ENCODE assay signal across 8 mouse cellular contexts in the genomic region with DNA sequence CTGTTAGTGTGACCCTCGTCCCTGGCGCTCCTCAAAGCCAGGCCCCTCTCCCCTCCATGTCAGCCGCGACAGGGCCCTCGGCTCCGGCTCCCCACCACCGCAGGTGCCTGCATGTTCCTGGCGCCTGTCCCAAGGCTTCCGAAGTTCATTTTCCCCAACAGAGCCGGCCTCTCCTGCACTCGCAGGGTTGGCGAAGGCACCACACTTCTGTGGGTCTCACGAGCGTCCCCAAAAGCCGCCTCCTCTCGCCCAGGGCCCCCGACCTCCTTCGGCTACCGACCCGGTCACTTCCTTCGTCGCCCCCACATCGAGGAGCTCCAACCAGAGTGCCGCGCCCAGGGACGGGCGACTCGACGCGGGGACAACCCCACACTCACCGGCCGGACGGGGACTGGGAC. TPM values are rescaled to one million over a fixed set of nuclear protein-coding genes. Genes with fewer than 3 reads are reported as not detected.
DNase-seq lines count a peak whose midpoint lies in the region; ATAC-seq and TF ChIP-seq lines count a peak whose summit lies in the region.

No protein-coding gene starts in this region.

- dilution Hi-C loops in CH12.LX (cut with MboI; ENCODE audit: extremely low pct_ligation_motif_present, extremely low pct_unique_long_range_greater_than_20kb, low sequenced_read_pairs), result no loop called here

- no peak overlapping the region for H3K27ac ChIP-seq in CH12.LX (ENCODE audit: insufficient read depth, low read depth)
- peak overlapping the region; percentile 60; the same call in 1 of the 2 replicates for H3K27ac ChIP-seq in embryonic facial prominence, embryonic 13.5 days
- peak overlapping the region; percentile 83 for H3K27ac ChIP-seq in hindbrain, embryonic 15.5 days (replicated peaks)
- H3K27ac ChIP-seq in liver, postnatal 0 days (ENCODE audit: low read depth), result peak overlapping the region; percentile 63

- H3K9ac ChIP-seq in CH12.LX (ENCODE audit: insufficient read depth, low read depth), result peak overlapping the region; percentile 95
- peak overlapping the region; percentile 95 for H3K9ac ChIP-seq in embryonic facial prominence, embryonic 13.5 days
- peak overlapping the region; percentile 93 for H3K9ac ChIP-seq in hindbrain, embryonic 15.5 days
- peak overlapping the region; percentile 89 for H3K9ac ChIP-seq in liver, postnatal 0 days (replicated peaks)

- TF ChIP-seq CTCF in CH12.LX (conservative IDR thresholded peaks at IDR 0.05 in 1 of 2, IDR thresholded peaks at IDR 0.05 in 1 of 2; ENCODE audit: low read depth in 2 of 2, low read length in 2 of 2), result no peak
- no peak for TF ChIP-seq CTCF in liver, postnatal 0 days (IDR thresholded peaks at IDR 0.05; ENCODE audit: low read depth)

- H3K4me1 ChIP-seq in CH12.LX (ENCODE audit: control insufficient read depth in 1 of 2, insufficient read depth in 2 of 2), result peaks cover 0 to 50% of the 10 kb centered on the region in 2 experiments; a peak in 2 of 4 replicates
- H3K4me1 ChIP-seq in embryonic facial prominence, embryonic 13.5 days, result peaks cover 26% of the 10 kb centered on the region
- H3K4me1 ChIP-seq in hindbrain, embryonic 15.5 days (replicated peaks), result peaks cover 32% of the 10 kb centered on the region
- H3K4me1 ChIP-seq in liver, postnatal 0 days (ENCODE audit: insufficient read depth), result peaks cover 17% of the 10 kb centered on the region

- peak overlapping the region; percentile 78 for H3K4me2 ChIP-seq in CH12.LX (ENCODE audit: insufficient read depth, low read depth, poor library complexity, severe bottlenecking)
- peak overlapping the region; percentile 94 for H3K4me2 ChIP-seq in embryonic facial prominence, embryonic 13.5 days
- peak overlapping the region; percentile 81 for H3K4me2 ChIP-seq in hindbrain, embryonic 15.5 days
- H3K4me2 ChIP-seq in liver, postnatal 0 days (ENCODE audit: low read depth, low read length), result peak overlapping the region; percentile 84

- no peak for TF ChIP-seq RAD21 in CH12.LX (IDR thresholded peaks at IDR 0.05; ENCODE audit: low read depth, low read length)

- peak; percentile 9 for DNase-seq in embryo, embryonic 10.5 days (ENCODE audit: low spot score)
- no peak for DNase-seq in embryo, embryonic 11 days
- DNase-seq in CH12.LX (ENCODE audit: extremely low read depth), result no peak
- DNase-seq in liver, postnatal 0 days, result no peak
- peak; percentile 79 for DNase-seq in testis, postnatal 10 days (ENCODE audit: low spot score)
- DNase-seq in embryo, embryonic 10 days (ENCODE audit: low spot score), result no peak

- peaks cover 38% of the 10 kb centered on the region for H3K79me2 ChIP-seq in CH12.LX (replicated peaks; ENCODE audit: control insufficient read depth, extremely low read depth, insufficient read depth, poor library complexity, severe bottlenecking)

- ATAC-seq in embryonic facial prominence, embryonic 13.5 days (ENCODE audit: insufficient number of reproducible peaks, insufficient read depth, low FRiP score, low TSS enrichment, low read depth), result no peak
- no peak for ATAC-seq in hindbrain, embryonic 15.5 days (ENCODE audit: low FRiP score, low read depth)
- ATAC-seq in liver, postnatal 0 days, result peak; percentile 10

- TF ChIP-seq POLR2A in CH12.LX (IDR thresholded peaks at IDR 0.05; ENCODE audit: low read depth, low read length), result no peak

- no peaks in the 10 kb centered on the region for H3K9me3 ChIP-seq in CH12.LX (replicated peaks; ENCODE audit: low read length)
- H3K9me3 ChIP-seq in embryonic facial prominence, embryonic 13.5 days, result no peaks in the 10 kb centered on the region
- H3K9me3 ChIP-seq in hindbrain, embryonic 15.5 days, result no peaks in the 10 kb centered on the region
- H3K9me3 ChIP-seq in liver, postnatal 0 days (ENCODE audit: low read length), result no peaks in the 10 kb centered on the region

- in situ Hi-C loops in CH12.LX (cut with MboI; ENCODE audit: low pct_ligation_motif_present, low pct_unique_long_range_greater_than_20kb, low sequenced_read_pairs), result no loop called here

- peaks cover 42 to 56% of the 10 kb centered on the region in 2 experiments for H3K36me3 ChIP-seq in CH12.LX (replicated peaks in 1 of 2; ENCODE audit: control insufficient read depth in 1 of 2, insufficient read depth in 1 of 2, low read length in 1 of 2)
- H3K36me3 ChIP-seq in embryonic facial prominence, embryonic 13.5 days, result peaks cover 51% of the 10 kb centered on the region
- peaks cover 41% of the 10 kb centered on the region for H3K36me3 ChIP-seq in hindbrain, embryonic 15.5 days
- peaks cover 33% of the 10 kb centered on the region for H3K36me3 ChIP-seq in liver, postnatal 0 days (replicated peaks; ENCODE audit: insufficient read depth, low read length)

- WGBS in embryonic facial prominence, embryonic 13.5 days, result under 1% methylated on average over 33 of the region's 33 CpGs
- under 1% methylated on average over 33 of the region's 33 CpGs for WGBS in hindbrain, embryonic 15.5 days
- WGBS in liver, postnatal 0 days (ENCODE audit: insufficient replicate concordance), result under 1% methylated on average over 33 of the region's 33 CpGs

- no peak for TF ChIP-seq EP300 in CH12.LX (IDR thresholded peaks at IDR 0.05; ENCODE audit: low read length)
- TF ChIP-seq EP300 in liver, postnatal 0 days (IDR thresholded peaks at IDR 0.05; ENCODE audit: low read depth), result no peak

- H3K27me3 ChIP-seq in CH12.LX (replicated peaks), result no peaks in the 10 kb centered on the region
- no peaks in the 10 kb centered on the region for H3K27me3 ChIP-seq in embryonic facial prominence, embryonic 13.5 days
- H3K27me3 ChIP-seq in hindbrain, embryonic 15.5 days, result no peaks in the 10 kb centered on the region
- no peaks in the 10 kb centered on the region for H3K27me3 ChIP-seq in liver, postnatal 0 days (ENCODE audit: insufficient read depth, low read length)

- H3K4me3 ChIP-seq in CH12.LX (replicated peaks in 1 of 3; ENCODE audit: low read depth in 2 of 3, low read length in 2 of 3, poor library complexity in 1 of 3), result peak overlapping the region; percentile 81 to 98 (median 85)
- peak overlapping the region; percentile 94 for H3K4me3 ChIP-seq in embryonic facial prominence, embryonic 13.5 days
- H3K4me3 ChIP-seq in hindbrain, embryonic 15.5 days, result peak overlapping the region; percentile 99
- H3K4me3 ChIP-seq in liver, postnatal 0 days (ENCODE audit: low read depth, low read length), result peak overlapping the region; percentile 88

TF ChIP-seq in CH12.LX, 34 proteins besides CTCF, POLR2A, EP300 and RAD21:
- TF ChIP-seq MXI1 (IDR thresholded peaks at IDR 0.05; ENCODE audit: low read depth, low read length) (peak; percentile 41; the same call in 1 of the 2 replicates), USF2 (conservative IDR thresholded peaks at IDR 0.05; ENCODE audit: low read depth, low read length) (no peak), MEF2A (IDR thresholded peaks at IDR 0.05; ENCODE audit: borderline replicate concordance, low read depth, low read length) (no peak), MYC (IDR thresholded peaks at IDR 0.05; ENCODE audit: low read depth, low read length) (no peak), JUND (conservative IDR thresholded peaks at IDR 0.05; ENCODE audit: low read depth, low read length) (no peak), ZC3H11A (IDR thresholded peaks at IDR 0.05; ENCODE audit: low read depth, low read length) (no peak), HCFC1 (IDR thresholded peaks at IDR 0.05; ENCODE audit: low read depth, low read length) (no peak)

RNA-seq across cellular contexts. Expression of gene Gpank1, which starts 0.5 kb away (rescaled TPM):
- total RNA-seq in CH12.LX (2012; rRNA removed) (42.7 and 43.0 TPM in 2 replicates), CH12.LX (2014; rRNA removed) (32.6 and 36.6 TPM in 2 replicates)
- 32.5 and 33.6 TPM in 2 replicates for polyA plus RNA-seq in CH12.LX (2012; ENCODE audit: insufficient read length, low read depth)
- polyA plus RNA-seq in embryonic facial prominence, embryonic 13.5 days (2015; fragmentation: Nextera tagmentation; extraction: Ambion mirVana), result 21.1 and 24.1 TPM in 2 replicates
- polyA plus RNA-seq in hindbrain, embryonic 15.5 days (2015; fragmentation: Nextera tagmentation; extraction: Ambion mirVana), result 24.3 and 25.4 TPM in 2 replicates
- 8.1 and 9.6 TPM in 2 replicates for polyA plus RNA-seq in liver, postnatal 0 days (2015; fragmentation: Nextera tagmentation; extraction: Ambion mirVana)

RNA-seq across cellular contexts. Expression of gene Csnk2b, which starts 1.1 kb away (rescaled TPM):
- total RNA-seq in CH12.LX (2012; rRNA removed) (130 and 143 TPM in 2 replicates), CH12.LX (2014; rRNA removed) (85.3 and 89.3 TPM in 2 replicates)
- polyA plus RNA-seq in CH12.LX (2012; ENCODE audit: insufficient read length, low read depth), result 267 and 348 TPM in 2 replicates
- 278 and 298 TPM in 2 replicates for polyA plus RNA-seq in embryonic facial prominence, embryonic 13.5 days (2015; fragmentation: Nextera tagmentation; extraction: Ambion mirVana)
- polyA plus RNA-seq in hindbrain, embryonic 15.5 days (2015; fragmentation: Nextera tagmentation; extraction: Ambion mirVana), result 308 and 311 TPM in 2 replicates
- polyA plus RNA-seq in liver, postnatal 0 days (2015; fragmentation: Nextera tagmentation; extraction: Ambion mirVana), result 120 and 131 TPM in 2 replicates

RNA-seq across cellular contexts. Expression of gene D17H6S53E, which starts 5.4 kb away (rescaled TPM):
- total RNA-seq in CH12.LX (2012; rRNA removed) (15.6 and 17.0 TPM in 2 replicates), CH12.LX (2014; rRNA removed) (8.8 and 11.9 TPM in 2 replicates)
- 8.7 and 13.8 TPM in 2 replicates for polyA plus RNA-seq in CH12.LX (2012; ENCODE audit: insufficient read length, low read depth)
- 10.9 and 12.3 TPM in 2 replicates for polyA plus RNA-seq in embryonic facial prominence, embryonic 13.5 days (2015; fragmentation: Nextera tagmentation; extraction: Ambion mirVana)
- 9.3 and 10.8 TPM in 2 replicates for polyA plus RNA-seq in hindbrain, embryonic 15.5 days (2015; fragmentation: Nextera tagmentation; extraction: Ambion mirVana)
- 4.4 and 4.8 TPM in 2 replicates for polyA plus RNA-seq in liver, postnatal 0 days (2015; fragmentation: Nextera tagmentation; extraction: Ambion mirVana)

RNA-seq across cellular contexts. Expression of gene Ly6g5b, which starts 5.5 kb away (rescaled TPM):
- 0.30 and 0.50 TPM in 2 replicates for total RNA-seq in CH12.LX (2012; rRNA removed)
- total RNA-seq in CH12.LX (2014; rRNA removed), result 0.88 and 0.91 TPM in 2 replicates
- polyA plus RNA-seq in CH12.LX (2012; ENCODE audit: insufficient read length, low read depth), result 1.0 and 1.1 TPM in 2 replicates
- 1.1 and 1.6 TPM in 2 replicates for polyA plus RNA-seq in embryonic facial prominence, embryonic 13.5 days (2015; fragmentation: Nextera tagmentation; extraction: Ambion mirVana)
- polyA plus RNA-seq in hindbrain, embryonic 15.5 days (2015; fragmentation: Nextera tagmentation; extraction: Ambion mirVana), result 1.1 and 1.2 TPM in 2 replicates
- 0.32 and 0.67 TPM in 2 replicates for polyA plus RNA-seq in liver, postnatal 0 days (2015; fragmentation: Nextera tagmentation; extraction: Ambion mirVana)

RNA-seq across cellular contexts. Expression of gene Apom, which starts 11.1 kb away (rescaled TPM):
- total RNA-seq in CH12.LX (2012; rRNA removed) (0.21 TPM in 1 of 2 replicates, not detected in the other), CH12.LX (2014; rRNA removed) (not detected in 2 replicates)
- 0.39 and 0.41 TPM in 2 replicates for polyA plus RNA-seq in CH12.LX (2012; ENCODE audit: insufficient read length, low read depth)
- polyA plus RNA-seq in embryonic facial prominence, embryonic 13.5 days (2015; fragmentation: Nextera tagmentation; extraction: Ambion mirVana), result 0.28 and 8.7 TPM in 2 replicates
- polyA plus RNA-seq in hindbrain, embryonic 15.5 days (2015; fragmentation: Nextera tagmentation; extraction: Ambion mirVana), result 0.21 and 0.79 TPM in 2 replicates
- polyA plus RNA-seq in liver, postnatal 0 days (2015; fragmentation: Nextera tagmentation; extraction: Ambion mirVana), result 1,209 and 1,216 TPM in 2 replicates

Comparison
In these comparisons a context has a peak if more than half of its experiments do, and no peak if none do; other contexts are left out.
1. DNase-seq: peak in embryo, embryonic 10.5 days (single experiment) and testis, postnatal 10 days (single experiment); none in embryo, embryonic 11 days (single experiment), CH12.LX (single experiment), liver, postnatal 0 days (single experiment) and embryo, embryonic 10 days (single experiment).
2. Peak in every context shown above with its lines, with median percentiles within 50 percentile points of each other: H3K4me2 ChIP-seq, H3K4me3 ChIP-seq and H3K9ac ChIP-seq.